Mouse (Mus musculus) lung, adult 2 months (tissue): ENCODE data around the gene Tbrg4.

Experiments
- CTCF ChIP-seq: fragments of 200-500 bp; IDR thresholded peaks from 2 replicates; pipeline ENCODE4 v1.5.1; 2011; ENCODE audit warnings: mild to moderate bottlenecking, low read length, control low read depth; ENCODE audit not compliant: insufficient read depth
- POLR2A ChIP-seq: fragments of 200-500 bp; IDR thresholded peaks from 2 replicates; pipeline ENCODE4 v1.6.1; 2011; ENCODE audit warnings: low read depth, mild to moderate bottlenecking, control low read depth, low read length, borderline replicate concordance; ENCODE audit errors: extremely low read depth

DNA sequence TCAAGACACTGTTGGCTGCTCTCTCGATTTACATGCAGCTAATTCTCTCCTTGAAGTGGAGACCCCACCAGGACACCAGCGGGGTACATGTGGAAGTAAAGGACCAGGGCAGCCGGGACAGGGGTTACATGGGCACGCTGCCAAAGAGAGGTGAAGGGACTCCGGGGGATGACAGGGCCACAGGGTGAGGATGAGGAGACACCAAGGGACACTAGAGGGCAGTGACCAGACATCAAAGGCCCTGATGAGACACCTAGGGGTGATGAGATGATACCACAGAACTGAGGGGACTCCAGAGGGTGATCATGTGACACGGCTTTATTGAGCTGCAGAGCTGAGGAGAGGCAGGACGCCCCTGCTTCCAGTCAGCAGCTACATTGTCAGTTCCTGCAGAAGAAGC, 28.3 kb downstream of the Tbrg4 start:
- no peak for TF ChIP-seq CTCF
- no peak for TF ChIP-seq POLR2A
